Mouse (Mus musculus) CH12.LX (cell line): ENCODE measurements around the gene Plcb1.

ENCODE experiments used
- BHLHE40 ChIP-seq: IDR thresholded peaks from 2 replicates; pipeline ENCODE4 v1.6.1; 2011; ENCODE audit warnings: mild to moderate bottlenecking, low read depth, low read length, improper control_type of control experiment
- CHD1 ChIP-seq: IDR thresholded peaks from 2 replicates; pipeline ENCODE4 v1.6.1; 2012; ENCODE audit warnings: low read depth, low read length, improper control_type of control experiment, inconsistent platforms
- CHD2 ChIP-seq: IDR thresholded peaks from 2 replicates; pipeline ENCODE4 v1.6.1; 2011; ENCODE audit warnings: low read length, improper control_type of control experiment
- CTCF ChIP-seq, 2 experiments: IDR thresholded peaks in 1 of 2; conservative IDR thresholded peaks in 1 of 2; 2 replicates each; pipeline ENCODE4 v1.5.1; 2011 to 2012; ENCODE audit warnings: low read depth in 2 of 2, low read length in 2 of 2, improper control_type of control experiment in 1 of 2, inconsistent platforms in 1 of 2, mild to moderate bottlenecking in 1 of 2, moderate library complexity in 1 of 2
- ELF1 ChIP-seq: IDR thresholded peaks from 2 replicates; pipeline ENCODE4 v1.6.1; 2014; ENCODE audit warnings: low read depth, mild to moderate bottlenecking, inconsistent platforms, low read length, improper control_type of control experiment
- EP300 ChIP-seq: IDR thresholded peaks from 2 replicates; pipeline ENCODE4 v1.6.1; 2011; ENCODE audit warnings: low read length, improper control_type of control experiment
- JUND ChIP-seq: conservative IDR thresholded peaks from 2 replicates; pipeline ENCODE4 v1.6.1; 2011; ENCODE audit warnings: low read depth, low read length, improper control_type of control experiment
- KAT2A ChIP-seq: IDR thresholded peaks from 2 replicates; pipeline ENCODE4 v1.6.1; 2012; ENCODE audit warnings: low read length, improper control_type of control experiment, inconsistent platforms; ENCODE audit not compliant: insufficient replicate concordance
- MEF2A ChIP-seq: IDR thresholded peaks from 2 replicates; pipeline ENCODE4 v1.6.1; 2014; ENCODE audit warnings: low read depth, mild to moderate bottlenecking, inconsistent platforms, low read length, improper control_type of control experiment, borderline replicate concordance
- POLR2A ChIP-seq: IDR thresholded peaks from 2 replicates; pipeline ENCODE4 v1.6.1; 2011; ENCODE audit warnings: low read depth, mild to moderate bottlenecking, improper control_type of control experiment, low read length
- ZNF384 ChIP-seq: IDR thresholded peaks from 2 replicates; pipeline ENCODE4 v1.6.1; 2012; ENCODE audit warnings: low read depth, low read length, improper control_type of control experiment, inconsistent platforms

DNA sequence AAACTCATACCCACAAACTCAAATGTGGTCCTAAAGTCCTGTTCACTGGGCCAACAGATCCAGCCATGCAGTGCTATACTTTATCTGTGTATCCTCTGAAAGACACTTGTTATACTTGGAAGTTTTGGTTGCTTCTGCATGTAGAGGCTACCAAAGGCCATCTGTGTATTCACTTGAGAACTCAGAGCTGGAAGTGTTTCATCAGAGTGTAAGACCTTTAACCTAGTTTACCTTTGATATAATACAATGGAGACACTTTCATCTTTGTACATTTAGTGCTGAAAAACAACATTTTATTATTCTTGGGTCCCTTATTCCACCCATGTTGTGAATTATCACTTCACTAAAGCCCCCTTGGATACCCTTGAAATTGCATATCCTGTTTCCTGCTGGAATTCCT lies 70.4 kb downstream of the Plcb1 start:
- TF ChIP-seq CHD2 = no peak
- TF ChIP-seq POLR2A = no peak
- TF ChIP-seq EP300 = no peak
- no peak for TF ChIP-seq KAT2A
- TF ChIP-seq ELF1 = no peak
- no peak for TF ChIP-seq CTCF (conservative IDR thresholded peaks at IDR 0.05 in 1 of 2, IDR thresholded peaks at IDR 0.05 in 1 of 2; ENCODE audit: low read depth in 2 of 2, low read length in 2 of 2)
- no peak for TF ChIP-seq CHD1
- TF ChIP-seq MEF2A = no peak
- TF ChIP-seq JUND = no peak
- TF ChIP-seq BHLHE40 = no peak
- no peak for TF ChIP-seq ZNF384
